Mouse (Mus musculus) lung, postnatal 0 days (tissue): ENCODE data around the gene Tmem95. TPM values are rescaled to one million over a fixed set of nuclear protein-coding genes. Genes with fewer than 3 reads are reported as not detected.

Source experiments
- ATAC-seq: fragments of 200-750 bp; cut with Nextera tagmentation; 2 replicates; pipeline ENCODE4 v1.8.0; 2017; ENCODE audit warnings: moderate library complexity
- DNase-seq: peaks from one replicate; pipeline ENCODE4 v3.0.0-alpha.2; 2016; ENCODE audit warnings: low spot score
- H3K27ac ChIP-seq: fragments of 300-500 bp; sonication (generic); 2 replicates; pipeline ENCODE4 v1.5.1; 2014; ENCODE audit warnings: antibody characterized with exemption, mild to moderate bottlenecking, low read length, mixed read lengths
- H3K27me3 ChIP-seq: fragments of 300-500 bp; sonication (generic); replicated peaks from 2 replicates; pipeline ENCODE4 v1.6.1; 2014; ENCODE audit warnings: low read length, mixed read lengths; ENCODE audit not compliant: insufficient read depth
- H3K36me3 ChIP-seq: fragments of 300-500 bp; sonication (generic); 2 replicates; pipeline ENCODE4 v1.6.1; 2014; ENCODE audit warnings: low read length, mixed read lengths; ENCODE audit not compliant: insufficient read depth
- H3K4me1 ChIP-seq: fragments of 300-500 bp; sonication (generic); 2 replicates; pipeline ENCODE4 v1.6.1; 2014; ENCODE audit warnings: antibody characterized with exemption, low read depth, low read length, mixed read lengths; ENCODE audit not compliant: insufficient read depth
- H3K4me2 ChIP-seq: fragments of 300-500 bp; sonication (generic); replicated peaks from 2 replicates; pipeline ENCODE4 v1.6.1; 2014; ENCODE audit warnings: low read depth, mild to moderate bottlenecking, low read length, moderate library complexity, mixed read lengths
- H3K4me3 ChIP-seq: fragments of 300-500 bp; sonication (generic); 2 replicates; pipeline ENCODE4 v1.5.1; 2014; ENCODE audit warnings: low read depth, low read length
- H3K9ac ChIP-seq: fragments of 300-500 bp; sonication (generic); replicated peaks from 2 replicates; pipeline ENCODE4 v1.6.1; 2014; ENCODE audit warnings: low read depth, mild to moderate bottlenecking
- H3K9me3 ChIP-seq: fragments of 300-500 bp; sonication (generic); 2 replicates; pipeline ENCODE4 v1.6.1; 2016; ENCODE audit warnings: low read length, mixed read lengths
- CTCF ChIP-seq: IDR thresholded peaks from 2 replicates; pipeline ENCODE4 v1.5.1; 2016; ENCODE audit warnings: antibody characterized with exemption, mild to moderate bottlenecking
- EP300 ChIP-seq: IDR thresholded peaks from 2 replicates; pipeline ENCODE4 v1.6.1; 2016; ENCODE audit warnings: antibody characterized with exemption, mild to moderate bottlenecking, control low read depth
- whole genome bisulfite sequencing: fragments of 180-500 bp; shearing (Covaris S2); extraction: QIAGEN DNeasy Blood & Tissue Kit; methylation state at CpG from one replicate; pipeline ENCODE4 v1.1.7; 2014; 5-methylcytosine and 5-hydroxymethylcytosine counted together
- polyA plus RNA-seq: library from polyadenylated mRNA; unstranded; fragments of >200 nt; fragmentation: Nextera tagmentation; extraction: Ambion mirVana; gene quantifications from 2 replicates; pipeline ENCODE4 v1.2.1, GENCODE M21; 2015

Gene Tmem95
- polyA plus RNA-seq, 1 experiment from 2014 or later = not detected

GRCm38 (mm10) chr11:69854680-69855079, 23.1 kb downstream of the Tmem95 start:
- H3K4me2 ChIP-seq = no peak overlapping the region
- 71% methylated on average over 10 of the region's 10 CpGs for WGBS
- no peak for ATAC-seq

GRCm38 (mm10) chr11:69853994-69854393, 23.8 kb downstream of the Tmem95 start:
- TF ChIP-seq EP300 (no peak), CTCF (no peak)
- Histone ChIP-seq H3K27me3 (no peaks in the 10 kb centered on the region), H3K4me2 (no peak overlapping the region), H3K4me3 (no peak overlapping the region), H3K27ac (no peak overlapping the region), H3K9ac (no peak overlapping the region), H3K36me3 (peaks cover 16% of the 10 kb centered on the region), H3K4me1 (0 out of 2 replicates have a peak, but pooled peaks cover 3% of the 10 kb centered on the region), H3K9me3 (no peaks in the 10 kb centered on the region)
- ATAC-seq (peak; percentile 29), DNase-seq (no peak)
- WGBS = 48% methylated on average over 7 of the region's 7 CpGs

More at GRCm38 (mm10) chr11:69854680-69855079, 23.1 kb downstream of the Tmem95 start:
- H3K9ac ChIP-seq = no peak overlapping the region
- H3K36me3 ChIP-seq = peaks cover 16% of the 10 kb centered on the region
- DNase-seq = no peak
- 0 out of 2 replicates have a peak, but pooled peaks cover 3% of the 10 kb centered on the region for H3K4me1 ChIP-seq
- H3K27me3 ChIP-seq = no peaks in the 10 kb centered on the region
- H3K4me3 ChIP-seq = no peak overlapping the region
- no peak for TF ChIP-seq EP300
- no peak for TF ChIP-seq CTCF
- no peaks in the 10 kb centered on the region for H3K9me3 ChIP-seq
- H3K27ac ChIP-seq = no peak overlapping the region

- TF ChIP-seq CTCF (no peak), EP300 (no peak)
- H3K4me2 ChIP-seq = no peak overlapping the region
- 59% methylated on average over 8 of the region's 8 CpGs for WGBS
- H3K4me1 ChIP-seq = peaks cover 14% of the 10 kb centered on the region; the same call in 1 of the 2 replicates
- no peaks in the 10 kb centered on the region for H3K27me3 ChIP-seq
- no peak overlapping the region for H3K27ac ChIP-seq
- peaks cover 24% of the 10 kb centered on the region for H3K36me3 ChIP-seq
- no peak overlapping the region for H3K9ac ChIP-seq
- ATAC-seq = no peak
- no peak for DNase-seq
- H3K9me3 ChIP-seq = no peaks in the 10 kb centered on the region
- no peak overlapping the region for H3K4me3 ChIP-seq
These were observed 27.1 kb downstream of the Tmem95 start for GRCm38 (mm10) chr11:69850754-69851153.

- ATAC-seq = no peak
- TF ChIP-seq EP300 (no peak), CTCF (no peak)
These were observed 27.9 kb downstream of the Tmem95 start for GRCm38 (mm10) chr11:69849884-69850283.

GRCm38 (mm10) chr11:69849128-69849527, 28.7 kb downstream of the Tmem95 start:
- Histone ChIP-seq H3K9me3 (no peaks in the 10 kb centered on the region), H3K4me3 (no peak overlapping the region), H3K4me1 (peaks cover 18% of the 10 kb centered on the region; the same call in 1 of the 2 replicates), H3K27ac (peak overlapping the region; percentile 26; the same call in 1 of the 2 replicates), H3K4me2 (no peak overlapping the region), H3K9ac (no peak overlapping the region), H3K36me3 (peaks cover 24% of the 10 kb centered on the region), H3K27me3 (no peaks in the 10 kb centered on the region)
- DNase-seq (no peak), ATAC-seq (no peak)
- WGBS = 71% methylated on average over 9 of the region's 9 CpGs
- TF ChIP-seq EP300 = no peak
- no peak for TF ChIP-seq CTCF

More at GRCm38 (mm10) chr11:69849884-69850283, 27.9 kb downstream of the Tmem95 start:
- Histone ChIP-seq H3K4me1 (peaks cover 18% of the 10 kb centered on the region; the same call in 1 of the 2 replicates), H3K9me3 (no peaks in the 10 kb centered on the region), H3K4me3 (no peak overlapping the region), H3K27me3 (no peaks in the 10 kb centered on the region), H3K36me3 (peaks cover 24% of the 10 kb centered on the region), H3K9ac (no peak overlapping the region), H3K27ac (no peak overlapping the region), H3K4me2 (no peak overlapping the region)
- 85% methylated on average over 15 of the region's 15 CpGs for WGBS
- DNase-seq = no peak

- ATAC-seq (no peak), DNase-seq (no peak)
- no peaks in the 10 kb centered on the region for H3K9me3 ChIP-seq
- no peak overlapping the region for H3K9ac ChIP-seq
- H3K4me3 ChIP-seq = no peak overlapping the region
- peaks cover 16% of the 10 kb centered on the region; the same call in 1 of the 2 replicates for H3K4me1 ChIP-seq
- WGBS = 94% methylated on average over 6 of the region's 6 CpGs
- TF ChIP-seq EP300 = no peak
- no peak for TF ChIP-seq CTCF
- H3K4me2 ChIP-seq = peak overlapping the region; percentile 81; the same call in 1 of the 2 replicates
- no peak overlapping the region for H3K27ac ChIP-seq
- H3K36me3 ChIP-seq = peaks cover 24% of the 10 kb centered on the region
- H3K27me3 ChIP-seq = no peaks in the 10 kb centered on the region
These were observed 29.8 kb downstream of the Tmem95 start for GRCm38 (mm10) chr11:69848021-69848420.
